Mouse (Mus musculus) liver, embryonic 14.5 days (tissue): Measurements from ENCODE around the gene Bcl7a.

Experiments
- CTCF ChIP-seq: IDR thresholded peaks from 2 replicates; pipeline ENCODE4 v1.5.1; 2016; ENCODE audit warnings: antibody characterized with exemption, low read depth, control low read depth
- EP300 ChIP-seq: IDR thresholded peaks from 2 replicates; pipeline ENCODE4 v1.6.1; 2016; ENCODE audit warnings: antibody characterized with exemption, low read depth

- TF ChIP-seq EP300 (no peak), CTCF (no peak)
Measured at GRCm38 (mm10) chr5:123359431-123359830, 15.8 kb downstream of the Bcl7a start.
